Mouse (Mus musculus) activated CD4-positive, CD25-positive, alpha-beta regulatory T cell (primary cell): ENCODE data around the gene Tstd3. TPM values are rescaled to one million over a fixed set of nuclear protein-coding genes. Genes with fewer than 3 reads are reported as not detected.

Experiments used
- polyA plus RNA-seq, 2 experiments: library from polyadenylated mRNA; unstranded; fragments of 100-300 nt; shearing (Covaris generic); gene quantifications; one replicate each; pipeline ENCODE4 v1.2.1; 2017

Gene Tstd3
- polyA plus RNA-seq: 10 to 100 TPM; 16.4 to 35.4 TPM

DNA sequence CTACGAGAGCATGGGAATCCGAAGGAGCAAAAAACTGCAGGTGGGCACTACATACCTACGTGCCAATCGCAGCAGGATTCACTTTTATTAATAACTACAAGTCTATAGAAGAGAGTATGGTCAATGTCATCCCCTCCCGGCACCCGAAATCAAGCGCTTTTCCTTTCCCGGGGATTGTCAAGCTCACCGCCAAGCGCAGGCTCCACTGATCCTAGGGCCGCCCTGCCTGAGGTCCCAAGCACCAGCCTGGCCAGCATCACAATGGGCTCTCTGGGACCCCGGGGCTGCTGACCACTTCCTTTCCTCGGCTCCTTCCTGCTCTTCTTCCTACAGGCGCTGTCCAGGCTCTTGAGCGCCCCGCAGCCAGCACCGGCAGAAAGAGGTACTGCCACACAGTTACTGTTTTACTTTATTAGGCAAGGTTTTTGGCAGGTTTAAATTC, at the start of gene Tstd3, which contains the start of gene Usp45:
TSS of gene Tstd3 (minus strand) at position 350 of the 442 bp plus-strand sequence.
TSS of gene Usp45 (plus strand) at position 294 of the 442 bp plus-strand sequence.

DNA sequence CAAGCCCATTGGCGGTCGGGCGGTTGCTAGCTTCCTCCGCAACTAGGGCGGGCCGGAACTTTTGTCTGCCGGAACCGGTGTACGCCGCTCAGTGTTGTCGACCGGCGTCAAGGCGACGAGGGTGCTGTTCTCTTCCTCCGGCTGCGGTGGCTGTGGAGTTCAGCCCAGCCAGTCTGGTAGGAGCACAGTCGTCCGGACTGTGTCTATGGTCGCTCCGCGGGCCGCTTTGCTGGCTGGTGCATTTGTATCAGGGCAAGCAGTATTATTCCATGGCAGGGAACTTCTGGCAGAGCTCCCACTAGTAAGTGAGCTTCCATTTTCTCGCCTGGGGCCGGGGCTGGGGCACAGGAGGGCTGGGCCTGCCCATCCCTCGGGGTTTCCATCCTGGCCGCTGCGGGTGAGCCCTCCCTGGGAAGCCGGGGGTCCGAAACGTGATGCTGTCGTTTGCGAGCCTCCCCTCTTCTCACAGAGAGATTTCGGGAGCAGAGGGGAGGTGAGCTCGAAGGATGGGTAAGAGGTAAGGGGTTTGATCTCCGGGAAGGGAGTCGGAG, 39.3 kb downstream of the Tstd3 start, which contains the start of gene Ccnc:
TSS of gene Ccnc (plus strand) at position 87 of the 551 bp plus-strand sequence.

Other genes starting within 250 kb of the Tstd3 start
- gene Prdm13, start 81.2 kb downstream of the Tstd3 start, polyA plus RNA-seq: under 1 TPM in 1 of 2 experiments, not detected in 1; 0.45 TPM
- 10 to 100 TPM; 27.4 to 36.3 TPM for gene Ccnc, start 39.5 kb downstream of the Tstd3 start, polyA plus RNA-seq
- gene Usp45, start 56 bp downstream of the Tstd3 start, polyA plus RNA-seq: 10 to 100 TPM; 20.0 to 22.4 TPM
- gene Pnisr, start 80.4 kb upstream of the Tstd3 start, polyA plus RNA-seq: 100 to 1,000 TPM; 150 to 166 TPM
- gene Coq3, start 112.5 kb upstream of the Tstd3 start, polyA plus RNA-seq: 10 to 100 TPM; 10.8 to 11.0 TPM
- gene Faxc, start 164.1 kb upstream of the Tstd3 start, polyA plus RNA-seq: under 1 TPM in 1 of 2 experiments, not detected in 1; 0.45 TPM